Mouse (Mus musculus) thymus, adult 2 months (tissue): Measurements from ENCODE around the gene H2-Q1. TPM values are rescaled to one million over a fixed set of nuclear protein-coding genes. Genes with fewer than 3 reads are reported as not detected.
A peak's percentile ranks its signal among the peaks of the same experiment; 100 is the strongest.
"Not testable (repeated sequence)": the region's sequence is repeated elsewhere in the genome, so short reads cannot be mapped to it uniquely, and the experiment has no call there.

Experiments
- DNase-seq: peaks from one replicate; pipeline ENCODE4 v3.0.0; 2021
- H3K27ac ChIP-seq: fragments of 200-500 bp; 2 replicates; pipeline ENCODE4 v1.5.1; 2012; ENCODE audit warnings: low read length, control low read depth; ENCODE audit not compliant: control insufficient read depth, insufficient read depth
- H3K27me3 ChIP-seq: fragments of 200-500 bp; 2 replicates; pipeline ENCODE4 v1.6.1; 2012; ENCODE audit warnings: mild to moderate bottlenecking, low read length, moderate library complexity, mixed read lengths; ENCODE audit not compliant: control insufficient read depth, insufficient read depth
- H3K36me3 ChIP-seq: fragments of 200-500 bp; 2 replicates; pipeline ENCODE4 v1.6.1; 2012; ENCODE audit warnings: mild to moderate bottlenecking, low read length, moderate library complexity; ENCODE audit not compliant: control insufficient read depth, insufficient read depth
- H3K4me1 ChIP-seq: fragments of 200-500 bp; replicated peaks from 2 replicates; pipeline ENCODE4 v1.6.1; 2012; ENCODE audit warnings: low read length; ENCODE audit not compliant: control insufficient read depth, insufficient read depth
- H3K4me3 ChIP-seq: fragments of 200-500 bp; 2 replicates; pipeline ENCODE4 v1.5.1; 2012; ENCODE audit warnings: mild to moderate bottlenecking, low read length, control low read depth, moderate library complexity; ENCODE audit not compliant: control insufficient read depth, insufficient read depth
- CTCF ChIP-seq: fragments of 200-500 bp; IDR thresholded peaks from 2 replicates; pipeline ENCODE4 v1.5.1; 2012; ENCODE audit warnings: mild to moderate bottlenecking, control low read depth, low read length, moderate library complexity, borderline replicate concordance; ENCODE audit not compliant: control insufficient read depth, poor library complexity, insufficient read depth; ENCODE audit errors: extremely low read depth
- POLR2A ChIP-seq: fragments of 200-500 bp; IDR thresholded peaks from 2 replicates; pipeline ENCODE4 v1.6.1; 2012; ENCODE audit warnings: mild to moderate bottlenecking, low read length, control low read depth, moderate library complexity; ENCODE audit not compliant: control insufficient read depth, poor library complexity, insufficient read depth; ENCODE audit errors: extremely low read depth
- WGBS: fragments of 180-500 bp; shearing (Covaris S2); methylation state at CpG from one replicate; pipeline ENCODE4 v1.1.7; 2018; 5-methylcytosine and 5-hydroxymethylcytosine counted together
- polyA plus RNA-seq: library from polyadenylated mRNA; depleted of rRNA; stranded (reverse); fragments of >200 nt; gene quantifications from 2 replicates; pipeline ENCODE4 v1.2.3, GENCODE M21; 2012

H2-Q1 gene
- polyA plus RNA-seq, 1 experiment: 6.7 TPM

DNA sequence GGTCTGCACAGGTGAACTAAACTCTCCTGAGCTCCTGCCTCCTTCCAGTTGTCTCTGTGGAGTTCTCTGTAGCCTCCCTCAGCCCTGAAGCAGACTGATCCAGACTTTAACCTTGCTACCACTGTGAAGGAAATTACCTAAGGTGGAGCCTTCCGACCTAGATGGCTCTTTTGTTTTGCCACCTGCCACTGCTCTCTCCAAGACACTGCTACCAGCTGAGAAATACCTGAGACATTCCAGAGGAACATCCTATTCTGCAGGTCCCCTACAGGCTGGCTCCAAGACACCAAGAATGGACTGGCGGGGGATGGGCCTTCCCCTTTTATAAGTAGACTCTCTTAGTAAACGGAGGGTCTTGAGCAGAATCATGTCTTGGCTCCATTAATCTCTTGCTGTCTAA is 39.9 kb upstream of the H2-Q1 start:
- H3K4me3 ChIP-seq: no peak overlapping the region
- no peaks in the 10 kb centered on the region for H3K36me3 ChIP-seq
- 85% methylated on average over 3 of the region's 3 CpGs for WGBS
- no peak for DNase-seq
- peaks cover 2% of the 10 kb centered on the region; the same call in 1 of the 2 replicates for H3K27me3 ChIP-seq
- TF ChIP-seq POLR2A (no peak), CTCF (no peak)
- H3K4me1 ChIP-seq: no peaks in the 10 kb centered on the region
- H3K27ac ChIP-seq: no peak overlapping the region

DNA sequence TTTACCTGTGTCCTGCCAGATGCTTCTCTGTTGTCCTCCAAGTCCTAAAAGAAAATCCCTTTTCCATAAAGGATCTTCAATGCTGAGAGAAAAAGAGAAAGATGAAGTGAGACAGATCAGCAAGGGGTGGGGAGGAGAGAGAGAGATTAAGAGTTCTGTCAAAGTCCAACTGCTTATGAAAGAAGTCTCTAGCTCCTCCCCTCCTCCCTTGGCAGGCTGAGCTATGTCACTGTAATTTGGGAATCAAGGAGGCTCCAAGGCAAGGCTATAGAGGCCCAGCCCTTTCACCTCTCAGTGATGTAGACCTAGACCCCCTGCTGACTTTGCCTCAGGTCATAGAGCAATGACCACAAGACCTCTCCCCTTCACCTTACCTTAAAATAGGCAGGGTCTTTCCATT is 34.8 kb upstream of the H2-Q1 start:
- H3K27me3 ChIP-seq: no peaks in the 10 kb centered on the region
- no peaks in the 10 kb centered on the region for H3K36me3 ChIP-seq
- no peak overlapping the region for H3K27ac ChIP-seq
- TF ChIP-seq CTCF: no peak
- TF ChIP-seq POLR2A: no peak
- H3K4me1 ChIP-seq: no peaks in the 10 kb centered on the region
- H3K4me3 ChIP-seq: no peak overlapping the region
- DNase-seq: no peak

DNA sequence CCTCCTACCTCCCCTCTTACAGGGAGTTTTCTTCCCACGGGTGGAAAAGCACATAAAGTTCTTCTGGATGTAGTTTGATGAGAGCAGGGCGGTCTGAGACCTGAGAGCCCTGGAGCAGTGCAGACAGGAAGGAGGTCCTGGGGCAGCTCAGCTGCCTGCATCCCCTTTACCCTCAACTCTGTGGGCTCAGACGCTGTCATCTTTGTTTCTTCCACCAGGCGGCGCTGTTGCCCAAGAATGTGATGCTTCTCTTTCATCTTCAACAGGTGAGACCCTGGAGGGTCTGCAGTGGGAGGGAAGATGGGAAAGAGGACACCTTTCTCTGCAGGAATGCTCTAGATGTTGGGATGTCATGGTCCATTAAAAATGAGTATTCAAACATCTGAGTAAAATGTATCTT is 24.4 kb upstream of the H2-Q1 start:
- H3K36me3 ChIP-seq, H3K27ac ChIP-seq, H3K27me3 ChIP-seq, H3K4me1 ChIP-seq, H3K4me3 ChIP-seq: not testable (repeated sequence)
- peak; percentile 57; the same call in 1 of the 2 replicates for TF ChIP-seq CTCF
- peak; percentile 91 for DNase-seq
- 4% methylated on average over 5 of the region's 5 CpGs for WGBS

DNA sequence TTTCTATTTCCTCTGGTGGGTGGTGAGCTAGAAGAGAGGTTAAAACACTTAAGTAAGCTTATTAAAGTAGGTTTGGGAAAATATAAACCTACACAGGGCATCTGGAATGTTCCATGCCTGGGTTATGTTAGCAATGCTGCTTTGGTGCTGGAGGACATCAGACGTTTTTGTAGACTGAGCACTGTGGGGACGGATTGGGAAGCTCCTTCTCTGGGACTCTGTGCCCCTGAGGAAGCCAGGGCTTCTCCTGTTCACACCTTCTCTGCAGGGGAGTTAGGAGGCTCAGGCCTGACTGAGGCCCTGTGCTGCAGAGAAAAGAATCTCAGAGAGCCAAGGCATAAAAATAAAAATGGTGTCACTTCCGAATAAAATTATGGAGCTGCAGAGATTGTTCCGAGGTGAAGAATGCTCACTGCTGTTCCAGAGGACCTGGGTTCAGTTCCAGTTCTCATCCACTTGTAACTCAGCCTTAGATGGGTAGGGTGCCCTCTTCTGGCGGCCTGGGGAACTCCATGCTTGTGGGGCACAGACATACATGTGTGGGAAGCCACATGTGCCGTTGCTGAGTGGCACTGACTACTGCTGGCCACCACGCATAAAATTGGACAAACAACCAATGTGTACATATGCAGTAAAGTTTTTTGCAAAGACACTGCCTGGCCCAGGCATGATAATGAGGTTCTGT is 19.8 kb upstream of the H2-Q1 start:
- H3K27ac ChIP-seq, H3K4me3 ChIP-seq, H3K27me3 ChIP-seq, H3K36me3 ChIP-seq, DNase-seq: not testable (repeated sequence)
- H3K4me1 ChIP-seq: peaks cover 27% of the 10 kb centered on the region
- 93% methylated on average over 7 of the region's 7 CpGs for WGBS

DNA sequence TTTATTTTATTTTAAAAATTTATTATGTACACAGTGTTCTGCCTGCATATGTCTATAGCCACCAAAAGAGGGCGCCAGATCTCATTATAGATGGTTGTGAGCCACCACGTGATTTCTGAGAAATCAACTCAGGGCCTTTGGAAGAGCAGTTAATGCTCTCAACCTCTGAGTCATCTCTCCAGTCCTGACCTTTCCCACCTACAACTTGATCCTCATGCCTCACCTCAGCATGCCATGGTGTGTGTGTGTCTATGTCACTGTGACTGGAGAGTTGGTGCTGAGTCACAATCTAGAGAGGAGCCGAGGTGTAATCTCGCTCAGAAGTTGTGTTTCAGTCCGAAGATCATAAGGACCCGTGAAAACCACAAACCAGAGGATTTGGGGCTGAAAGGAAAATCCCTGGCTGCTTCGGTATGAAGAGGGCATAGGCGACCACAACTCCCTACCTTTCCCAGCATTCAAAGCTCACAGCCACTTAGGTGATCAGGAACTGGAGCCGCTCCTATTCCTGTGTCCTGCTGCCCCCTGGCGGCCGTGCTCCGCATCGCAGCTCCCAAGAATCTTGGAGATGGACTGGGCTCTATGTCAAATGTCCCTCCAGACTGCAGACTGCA is 18.5 kb upstream of the H2-Q1 start:
- WGBS: 9% methylated on average over 13 of the region's 13 CpGs
- Histone ChIP-seq H3K27me3 (no peaks in the 10 kb centered on the region), H3K36me3 (no peaks in the 10 kb centered on the region), H3K4me3 (peak overlapping the region; percentile 15; the same call in 1 of the 2 replicates), H3K4me1 (peaks cover 38% of the 10 kb centered on the region), H3K27ac (no peak overlapping the region)
- DNase-seq: peak; percentile 96
- TF ChIP-seq POLR2A: no peak
- peak; percentile 94 for TF ChIP-seq CTCF

DNA sequence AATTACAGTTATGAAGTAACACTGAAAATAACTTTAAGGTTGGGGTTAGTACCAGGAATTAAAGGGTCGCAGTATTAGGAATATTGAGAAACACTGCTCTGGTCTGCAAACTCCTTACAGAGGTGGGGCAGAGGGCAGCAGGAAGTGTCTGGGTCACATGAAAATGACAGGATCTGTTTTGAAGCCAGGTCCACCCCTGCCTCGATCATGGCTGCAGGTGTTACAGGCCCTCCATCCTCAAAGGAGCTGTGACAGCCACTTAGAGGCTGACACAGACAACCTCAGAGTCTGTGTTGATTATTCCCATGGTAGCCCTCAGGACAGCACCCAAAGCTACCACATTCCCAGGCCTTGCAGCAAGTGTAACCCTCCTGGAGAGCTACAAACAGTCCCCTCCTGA is 16.9 kb upstream of the H2-Q1 start:
- no peaks in the 10 kb centered on the region for H3K36me3 ChIP-seq
- H3K4me3 ChIP-seq: no peak overlapping the region
- peaks cover 45% of the 10 kb centered on the region for H3K4me1 ChIP-seq
- DNase-seq: no peak
- no peaks in the 10 kb centered on the region for H3K27me3 ChIP-seq
- TF ChIP-seq POLR2A: no peak
- no peak for TF ChIP-seq CTCF
- no peak overlapping the region for H3K27ac ChIP-seq
- WGBS: 65% methylated on average over 2 of the region's 2 CpGs
